Mouse (Mus musculus): Measurements from ENCODE around the gene Gzf1.

Gzf1 gene

DNA sequence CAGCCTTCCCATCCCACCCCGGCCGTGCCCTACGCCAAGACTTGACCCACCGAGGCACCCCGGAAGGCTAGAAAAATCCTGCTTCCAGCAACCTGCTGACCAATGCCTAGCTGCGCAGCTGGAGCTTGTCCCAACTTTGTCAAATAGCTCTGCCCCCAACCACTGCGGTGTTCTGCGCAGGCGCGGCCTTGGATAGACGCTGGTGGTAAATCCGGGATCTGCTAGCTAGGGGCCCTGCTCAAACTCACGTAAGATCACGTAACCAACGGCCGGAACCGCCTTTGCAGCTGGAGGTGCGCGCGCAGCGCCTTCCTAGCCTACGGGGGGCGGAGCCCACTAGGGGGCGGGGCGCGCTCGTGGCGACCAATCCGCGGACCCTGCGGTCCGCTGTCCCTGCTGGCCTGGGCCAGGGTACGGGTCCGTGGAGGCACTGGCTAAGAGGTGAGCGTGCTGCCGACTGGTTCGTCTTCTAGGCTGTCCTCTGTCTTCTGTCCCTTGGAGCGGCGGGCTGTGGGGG lies at the start of gene Gzf1:
Gzf1 (plus strand) TSS at position 249 of the 517 bp plus-strand sequence.
- DNase-seq (ENCODE audit: low spot score) = peak; percentile 99

DNA sequence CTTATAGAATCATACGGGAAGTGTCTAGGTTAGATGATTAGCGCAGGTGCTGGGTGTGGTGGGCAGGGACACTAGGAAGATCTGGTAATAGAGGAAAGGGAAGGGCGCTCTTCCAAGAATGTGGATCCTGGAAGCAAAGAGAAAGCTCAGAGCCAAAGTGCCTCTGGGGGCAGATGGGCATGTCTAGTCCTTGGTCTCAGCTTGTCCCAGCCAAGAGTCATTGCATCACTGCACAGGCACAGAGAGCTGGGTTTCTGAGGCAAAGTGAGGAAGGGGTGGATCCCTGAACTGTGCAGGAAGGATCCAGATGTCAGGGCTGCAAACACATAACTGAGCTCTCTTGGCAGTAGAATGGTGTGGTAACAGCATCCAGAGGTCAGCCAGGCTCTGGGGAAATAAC lies 49.2 kb upstream of the Gzf1 start:
- DNase-seq (ENCODE audit: low spot score) = peak; percentile 18

DNA sequence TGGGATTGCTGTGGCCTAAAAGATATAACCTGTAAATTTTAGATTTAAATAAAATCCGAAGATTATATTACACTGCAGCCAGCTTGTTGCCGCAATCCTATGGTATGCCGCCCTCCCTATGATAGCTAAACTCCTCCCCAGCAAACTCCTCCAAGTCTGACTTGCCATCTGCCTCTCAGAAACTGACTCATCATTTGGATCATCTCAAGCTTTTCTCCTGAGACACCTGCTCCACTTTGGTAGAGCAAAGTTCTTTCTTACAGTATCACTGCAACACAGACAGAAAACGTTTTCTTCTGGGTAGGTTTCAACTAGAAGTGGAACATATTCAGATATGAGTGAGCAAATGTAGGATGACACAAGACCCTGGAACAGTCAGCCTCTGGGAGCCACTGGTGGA lies 46.4 kb upstream of the Gzf1 start:
- no peak for DNase-seq (ENCODE audit: low spot score)

DNA sequence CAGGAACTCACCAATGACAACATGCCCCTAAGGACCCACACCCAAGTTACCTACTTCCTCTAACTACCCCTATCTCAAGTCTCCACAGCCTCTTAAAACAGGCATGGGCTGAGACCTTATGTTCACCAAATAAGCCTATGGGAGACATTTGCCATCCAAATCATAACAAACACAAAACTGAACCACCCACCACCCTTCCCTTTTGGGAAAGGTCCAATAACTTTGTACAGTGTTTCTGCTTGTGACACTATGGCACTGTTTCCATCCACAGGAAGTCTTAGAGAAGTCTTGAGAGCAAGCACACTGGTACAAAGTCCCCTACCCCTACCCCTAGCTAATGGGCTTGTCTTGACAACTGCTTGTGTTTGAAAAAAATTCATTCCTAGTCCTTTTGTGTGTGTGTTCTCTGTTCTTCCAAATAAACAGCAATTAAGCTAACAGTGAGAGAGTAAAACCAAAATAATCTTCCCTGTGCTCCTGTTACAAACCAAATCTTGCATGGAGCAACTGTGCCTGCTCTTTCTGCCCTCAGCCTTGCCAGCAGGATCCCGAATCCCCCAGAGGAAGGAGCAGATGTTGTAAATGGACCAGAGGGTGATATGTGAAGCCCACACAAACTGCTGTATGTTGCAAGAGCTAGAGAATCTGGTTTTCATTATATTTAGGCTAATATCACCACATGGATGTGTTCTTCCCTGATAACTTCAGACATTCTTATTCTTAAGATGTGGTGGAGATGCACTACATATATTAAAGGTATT lies 38.0 kb upstream of the Gzf1 start:
- DNase-seq (ENCODE audit: low spot score) = no peak

GRCm38 (mm10) chr2:148644421-148645000 lies 36.3 kb upstream of the Gzf1 start:
- DNase-seq (ENCODE audit: low spot score) = no peak

DNA sequence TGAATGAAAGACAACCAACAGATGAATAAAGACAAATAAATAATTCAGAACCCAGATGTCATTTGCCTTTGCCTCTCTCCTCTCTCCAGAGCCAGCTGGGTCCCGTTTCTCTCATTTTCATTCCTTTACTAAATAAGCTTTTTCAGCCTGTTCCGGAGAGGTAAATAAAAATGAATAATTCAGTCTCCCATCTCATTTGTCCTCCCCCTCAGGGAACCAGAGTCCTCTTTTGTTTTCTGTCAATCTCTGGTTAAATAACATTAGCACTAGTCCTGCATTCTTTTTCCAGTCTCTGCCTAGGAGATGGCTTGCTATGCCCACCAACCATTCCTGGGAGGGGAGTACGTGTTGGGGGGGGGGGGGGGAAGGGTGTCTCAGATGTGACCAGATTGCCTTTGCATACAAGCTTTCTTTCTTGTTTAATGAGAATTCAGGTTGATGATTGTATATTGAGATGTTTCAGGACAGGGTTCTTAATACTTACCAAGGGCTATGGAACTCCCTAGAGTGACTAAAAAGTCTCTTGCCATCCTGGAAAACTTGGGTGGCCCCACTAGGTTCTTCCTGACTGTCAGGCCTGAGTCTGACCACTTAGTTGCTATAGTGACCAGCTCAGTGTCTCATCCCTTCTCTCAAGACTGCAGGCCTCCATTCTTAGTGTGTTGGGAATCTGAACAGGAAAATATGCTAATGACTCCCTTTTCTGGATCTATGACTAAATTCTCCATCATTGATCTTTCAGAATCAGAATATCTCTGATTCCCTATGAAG lies 30.1 kb upstream of the Gzf1 start:
- DNase-seq (ENCODE audit: low spot score) = no peak

GRCm38 (mm10) chr2:148654961-148655360 lies 25.9 kb upstream of the Gzf1 start:
- DNase-seq (ENCODE audit: low spot score) = no peak

DNA sequence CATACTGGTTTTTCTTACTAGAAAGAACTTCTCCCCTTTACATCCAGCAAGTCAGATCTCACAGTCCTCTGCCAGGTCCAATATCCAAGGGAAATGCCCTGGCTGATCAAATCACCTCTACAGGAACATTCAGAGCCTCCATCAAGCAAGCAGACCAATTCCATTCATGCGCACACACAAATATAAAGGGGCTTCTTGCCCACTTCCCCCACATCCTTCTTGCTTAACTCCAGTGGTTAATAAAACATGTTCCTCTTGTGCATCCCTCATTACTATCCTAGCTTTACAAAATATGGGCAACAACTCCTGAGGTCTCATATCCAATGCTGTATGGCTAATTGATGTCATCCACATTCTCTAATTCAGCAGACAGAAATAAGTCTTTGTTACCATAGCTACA lies 17.4 kb upstream of the Gzf1 start:
- DNase-seq (ENCODE audit: low spot score) = no peak

DNA sequence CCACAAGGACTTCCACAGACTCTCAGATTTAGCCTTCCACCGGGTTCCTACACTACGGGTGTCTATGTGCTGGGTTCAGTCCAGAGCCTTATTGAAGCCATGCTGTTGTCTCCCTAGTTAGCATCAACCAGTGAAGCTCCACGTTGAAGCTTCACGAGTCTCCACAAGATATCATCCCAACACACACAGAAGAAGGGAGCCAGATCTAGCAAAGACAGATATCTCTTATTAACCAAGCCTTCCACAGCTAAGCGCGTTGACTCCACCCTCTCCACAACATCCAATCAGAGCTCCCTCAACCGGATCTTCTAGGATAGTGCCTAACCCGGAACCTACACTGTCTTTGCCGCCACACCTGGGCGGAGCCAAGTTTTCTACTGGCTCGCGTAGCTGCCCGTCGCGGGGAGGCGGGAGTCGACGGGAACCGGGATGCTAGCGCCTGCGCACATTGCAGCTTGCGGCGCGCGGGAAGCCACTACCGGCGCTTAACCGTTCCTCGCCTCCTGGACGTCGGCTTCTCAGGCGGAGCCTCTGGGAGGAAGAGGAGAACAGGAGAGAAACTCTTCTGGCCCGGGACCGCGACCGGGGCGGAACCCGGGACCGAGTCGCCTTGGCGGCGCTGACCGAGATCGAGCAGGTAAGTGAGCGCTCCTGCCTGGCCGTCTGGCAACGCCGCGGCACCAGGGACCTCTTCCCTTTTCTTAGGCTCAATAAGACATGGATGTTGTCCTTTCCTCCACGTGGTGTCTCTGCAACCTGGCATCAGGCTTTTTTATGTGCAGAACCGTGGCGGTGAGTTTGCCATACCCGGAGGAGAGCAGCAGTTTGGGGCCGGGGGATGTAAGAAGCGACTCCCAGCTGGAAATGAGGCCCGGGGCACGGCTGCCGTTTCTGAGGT lies 8.4 kb upstream of the Gzf1 start, which contains the start of gene Nxt1:
Nxt1 (plus strand) TSS at position 403 of the 898 bp plus-strand sequence.
- DNase-seq (ENCODE audit: low spot score) = peak; percentile 97

DNA sequence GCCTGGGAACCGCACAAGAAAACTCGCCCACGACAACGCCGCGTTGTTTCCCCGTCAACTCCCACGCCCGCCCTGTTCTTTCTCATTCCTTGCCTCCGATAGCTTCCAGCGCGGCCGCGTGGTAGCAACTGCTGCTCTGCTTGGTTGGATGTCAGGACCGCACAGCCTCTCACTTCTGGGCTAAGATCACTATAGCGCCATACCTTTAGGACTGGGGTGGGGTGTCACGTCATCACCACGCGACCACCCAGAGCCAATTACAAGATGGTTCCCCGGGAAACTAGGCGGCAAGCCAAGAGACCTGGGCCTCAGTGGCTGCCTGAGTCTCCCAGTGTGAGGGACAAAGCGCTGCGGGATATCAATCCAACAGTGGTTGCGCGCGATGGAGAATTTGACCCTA lies 3.0 kb upstream of the Gzf1 start:
- peak; percentile 69 for DNase-seq (ENCODE audit: low spot score)

- peak; percentile 68 for DNase-seq (ENCODE audit: low spot score)
Observed at GRCm38 (mm10) chr2:148679346-148679745, 1.5 kb upstream of the Gzf1 start.

- DNase-seq (ENCODE audit: low spot score) = peak; percentile 39
Observed at GRCm38 (mm10) chr2:148681461-148681891, 653 bp downstream of the Gzf1 start.

- DNase-seq (ENCODE audit: low spot score) = no peak
Observed at GRCm38 (mm10) chr2:148683031-148683430, 2.2 kb downstream of the Gzf1 start.

GRCm38 (mm10) chr2:148684972-148685371 lies 4.1 kb downstream of the Gzf1 start:
- DNase-seq (ENCODE audit: low spot score) = no peak

- no peak for DNase-seq (ENCODE audit: low spot score)
Observed at GRCm38 (mm10) chr2:148685709-148686108, 4.9 kb downstream of the Gzf1 start.

DNA sequence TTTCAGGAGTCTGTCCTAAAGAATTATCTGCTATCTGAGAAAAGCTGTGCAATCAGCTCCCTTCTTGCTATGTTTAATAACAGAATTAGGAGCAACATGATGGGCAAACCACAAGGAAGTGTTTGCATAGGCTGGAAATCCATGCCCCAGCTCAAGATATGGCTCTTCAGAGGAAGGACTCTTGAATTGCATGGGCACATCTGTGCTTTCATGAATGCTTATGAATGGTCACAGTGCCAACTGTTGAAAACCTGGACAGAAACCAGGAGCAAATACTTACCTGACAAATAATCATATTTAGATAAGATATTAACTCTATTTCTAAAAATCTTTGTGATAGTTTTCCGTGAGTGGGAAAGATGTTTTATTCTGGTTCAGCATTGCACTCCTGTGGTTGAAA lies 6.0 kb downstream of the Gzf1 start:
- DNase-seq (ENCODE audit: low spot score) = no peak

GRCm38 (mm10) chr2:148687971-148688370 lies 7.1 kb downstream of the Gzf1 start:
- no peak for DNase-seq (ENCODE audit: low spot score)

DNA sequence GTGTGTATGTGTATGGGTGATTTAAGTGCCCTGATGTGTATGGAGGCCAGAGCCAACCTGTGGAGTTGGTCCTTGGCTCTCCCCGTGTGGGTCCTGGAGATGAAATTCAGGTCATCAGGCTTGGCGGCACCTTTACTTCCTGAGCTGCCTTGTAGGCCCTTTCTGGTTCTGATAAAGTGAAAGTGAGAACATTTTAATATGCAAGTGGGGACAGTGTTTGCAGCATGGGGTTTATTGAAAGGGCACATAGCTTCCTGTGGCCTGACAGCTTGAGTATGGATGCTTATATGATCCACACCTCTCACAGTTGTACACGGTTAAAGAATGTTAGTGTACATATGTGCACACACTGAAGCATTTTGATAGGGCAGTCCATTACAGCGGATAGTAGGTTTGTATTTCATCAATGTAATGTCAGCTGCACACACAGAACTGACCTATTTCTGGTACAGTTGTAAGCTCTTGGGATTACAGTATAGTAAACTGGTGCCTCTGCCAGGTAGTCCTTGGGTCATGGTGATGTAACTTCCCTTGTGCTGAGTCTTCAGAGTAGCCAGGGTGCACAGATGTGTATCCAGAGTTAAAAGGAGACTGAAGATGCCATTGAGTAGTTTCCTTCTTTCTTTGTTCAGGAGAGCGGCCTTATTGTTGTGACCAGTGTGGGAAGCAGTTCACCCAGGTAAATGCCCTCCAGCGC lies 8.8 kb downstream of the Gzf1 start:
- no peak for DNase-seq (ENCODE audit: low spot score)

DNA sequence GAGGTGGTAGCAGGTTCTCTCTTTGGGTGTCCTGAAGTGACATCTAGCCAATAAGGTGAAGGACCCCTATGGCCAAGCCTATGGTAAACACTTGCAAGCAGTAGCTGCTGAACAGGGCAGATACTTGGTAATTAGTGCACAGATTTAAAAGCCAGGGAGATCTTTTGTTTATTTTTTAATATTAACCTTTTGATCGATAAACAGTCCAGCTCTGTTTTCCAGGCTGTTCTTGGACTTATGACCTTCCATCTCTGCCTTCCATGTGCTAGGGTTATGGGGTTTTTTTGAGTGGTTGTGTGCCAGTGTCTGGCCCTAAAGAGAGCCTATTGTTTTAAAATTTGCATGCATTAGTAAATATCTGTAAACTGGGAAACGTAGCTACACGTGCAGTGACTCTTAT lies 9.5 kb downstream of the Gzf1 start:
- DNase-seq (ENCODE audit: low spot score) = no peak

- no peak for DNase-seq (ENCODE audit: low spot score)
Observed at GRCm38 (mm10) chr2:148690781-148691180, 10.0 kb downstream of the Gzf1 start.

- no peak for DNase-seq (ENCODE audit: low spot score)
Observed at GRCm38 (mm10) chr2:148698571-148698970, 17.7 kb downstream of the Gzf1 start.

Measured in ovary, adult 18-20 months (tissue).